Mouse (Mus musculus) testis, adult 2 months (tissue): ENCODE measurements around the gene Bcl2l1.

ENCODE experiments used
- CTCF ChIP-seq: fragments of 200-500 bp; IDR thresholded peaks from 2 replicates; pipeline ENCODE4 v1.5.1; 2012; ENCODE audit warnings: low read depth, mild to moderate bottlenecking, inconsistent platforms, low read length, moderate library complexity; ENCODE audit not compliant: control insufficient read depth, insufficient read depth, insufficient replicate concordance
- POLR2A ChIP-seq: fragments of 200-500 bp; IDR thresholded peaks from 2 replicates; pipeline ENCODE4 v1.6.1; 2012; ENCODE audit warnings: low read depth, mild to moderate bottlenecking, inconsistent platforms, low read length, moderate library complexity; ENCODE audit not compliant: control insufficient read depth

DNA sequence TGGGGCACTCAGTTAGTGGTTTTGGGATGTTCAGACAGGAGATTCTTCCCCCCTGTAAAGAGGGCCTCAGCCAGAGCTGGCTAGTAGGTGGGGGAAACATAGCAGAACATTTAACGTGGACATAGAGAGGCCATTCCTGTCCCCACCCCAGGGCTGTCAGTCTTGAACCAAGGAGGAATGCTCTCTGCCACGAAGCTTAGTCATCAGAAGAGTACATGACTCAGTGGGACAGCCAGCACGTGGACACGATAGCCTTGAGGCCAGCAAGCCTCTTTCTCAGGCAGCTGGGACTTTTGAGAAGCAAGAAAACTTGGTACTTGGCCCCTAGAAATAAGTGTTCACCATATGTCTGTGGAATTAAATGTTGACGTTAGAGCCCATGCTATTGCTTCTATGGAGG lies 48.9 kb downstream of the Bcl2l1 start:
- TF ChIP-seq CTCF (no peak), POLR2A (no peak)
